ENCODE assay signal across 19 mouse cellular contexts in genomic region chr9:58899602-58900001, GRCm38 (mm10).
A peak's percentile ranks its signal among the peaks of the same experiment; 100 is the strongest.
DNase-seq lines count a peak whose midpoint lies in the region; ATAC-seq and TF ChIP-seq lines count a peak whose summit lies in the region.
"Had no signal": no experiment of that assay in that cellular context is flagged by ENCODE, and none has a peak within 500 bp of the region (broad histone marks: within the 10 kb centered on the region; RNA-seq: fewer than 3 reads in every experiment).

No protein-coding gene starts in this region.

- TF ChIP-seq POLR2A in liver, adult 2 months (IDR thresholded peaks at IDR 0.05; ENCODE audit: extremely low read depth, insufficient read depth, low read length) = no peak
- no peak for TF ChIP-seq POLR2A in bone marrow macrophage, adult 2 months (IDR thresholded peaks at IDR 0.05; ENCODE audit: borderline replicate concordance, low read depth, low read length)

- H3K27ac ChIP-seq in liver, adult 2 months (replicated peaks; ENCODE audit: insufficient read depth, low read depth, low read length) = no peak overlapping the region; the same call in 1 of the 2 replicates
- no peak overlapping the region for H3K27ac ChIP-seq in liver, postnatal 0 days (ENCODE audit: low read depth)
- H3K27ac ChIP-seq in bone marrow macrophage, adult 2 months (ENCODE audit: insufficient read depth, low read depth, low read length) = peak overlapping the region; percentile 77
- H3K27ac ChIP-seq in forebrain, postnatal 0 days (ENCODE audit: low read depth, low read length) = no peak overlapping the region
- H3K27ac ChIP-seq: embryonic facial prominence, embryonic 15.5 days; forebrain, embryonic 10.5 days; forebrain, embryonic 15.5 days; hindbrain, embryonic 15.5 days had no signal

- ATAC-seq in liver, postnatal 0 days = no peak
- ATAC-seq in megakaryocyte, adult 5-6 weeks (ENCODE audit: poor library complexity, severe bottlenecking) = peak; percentile 63
- ATAC-seq in forebrain, postnatal 0 days = no peak
- ATAC-seq: forebrain, embryonic 15.5 days had no signal

- peaks cover 13% of the 10 kb centered on the region for H3K36me3 ChIP-seq in liver, adult 2 months (ENCODE audit: control insufficient read depth, insufficient read depth, low read length)
- H3K36me3 ChIP-seq in liver, postnatal 0 days (replicated peaks; ENCODE audit: insufficient read depth, low read length) = no peaks in the 10 kb centered on the region; the same call in 1 of the 2 replicates
- peaks cover 25% of the 10 kb centered on the region for H3K36me3 ChIP-seq in forebrain, postnatal 0 days (ENCODE audit: insufficient read depth)
- H3K36me3 ChIP-seq: G1E had no signal

- no peak overlapping the region for H3K9ac ChIP-seq in liver, adult 2 months (ENCODE audit: low read depth, low read length)
- no peak overlapping the region for H3K9ac ChIP-seq in liver, postnatal 0 days (replicated peaks)
- H3K9ac ChIP-seq in forebrain, postnatal 0 days = no peak overlapping the region
- H3K9ac ChIP-seq: embryonic facial prominence, embryonic 15.5 days; forebrain, embryonic 15.5 days; heart, embryonic 12.5 days; hindbrain, embryonic 15.5 days had no signal

- H3K27me3 ChIP-seq in liver, adult 2 months (ENCODE audit: control insufficient read depth, insufficient read depth, low read length) = no peaks in the 10 kb centered on the region
- no peaks in the 10 kb centered on the region for H3K27me3 ChIP-seq in liver, postnatal 0 days (ENCODE audit: insufficient read depth, low read length)
- H3K27me3 ChIP-seq in forebrain, postnatal 0 days (ENCODE audit: insufficient read depth, low read length) = no peaks in the 10 kb centered on the region
- H3K27me3 ChIP-seq: embryonic facial prominence, embryonic 15.5 days; forebrain, embryonic 15.5 days; heart, embryonic 12.5 days; hindbrain, embryonic 15.5 days had no signal

- H3K9me3 ChIP-seq in liver, postnatal 0 days (ENCODE audit: low read length) = no peaks in the 10 kb centered on the region
- H3K9me3 ChIP-seq in forebrain, postnatal 0 days (ENCODE audit: low read length) = no peaks in the 10 kb centered on the region
- H3K9me3 ChIP-seq: embryonic facial prominence, embryonic 15.5 days; forebrain, embryonic 10.5 days; forebrain, embryonic 15.5 days; G1E; heart, embryonic 12.5 days; hindbrain, embryonic 15.5 days had no signal

- H3K4me1 ChIP-seq in liver, adult 2 months (ENCODE audit: control insufficient read depth, insufficient read depth, low read length) = no peaks in the 10 kb centered on the region
- no peaks in the 10 kb centered on the region; the same call in 1 of the 2 replicates for H3K4me1 ChIP-seq in liver, postnatal 0 days (ENCODE audit: insufficient read depth)
- H3K4me1 ChIP-seq in bone marrow macrophage, adult 2 months (ENCODE audit: control insufficient read depth, insufficient read depth, low read length) = peaks cover 14% of the 10 kb centered on the region
- no peaks in the 10 kb centered on the region for H3K4me1 ChIP-seq in forebrain, postnatal 0 days (ENCODE audit: insufficient read depth)
- H3K4me1 ChIP-seq: embryonic facial prominence, embryonic 15.5 days; forebrain, embryonic 10.5 days; forebrain, embryonic 15.5 days; hindbrain, embryonic 15.5 days had no signal

- no peaks in the 10 kb centered on the region for H3K79me2 ChIP-seq in liver, adult 2 months (ENCODE audit: control insufficient read depth, insufficient read depth, low read length)

- no peak overlapping the region for H3K4me2 ChIP-seq in liver, postnatal 0 days (ENCODE audit: low read depth, low read length)
- H3K4me2 ChIP-seq in forebrain, postnatal 0 days (ENCODE audit: low read depth) = no peak overlapping the region
- H3K4me2 ChIP-seq: embryonic facial prominence, embryonic 15.5 days; forebrain, embryonic 15.5 days; heart, embryonic 12.5 days; hindbrain, embryonic 15.5 days had no signal

- no peak overlapping the region for H3K4me3 ChIP-seq in liver, adult 2 months (ENCODE audit: insufficient read depth, low read depth, low read length)
- H3K4me3 ChIP-seq in liver, postnatal 0 days (ENCODE audit: low read depth, low read length) = no peak overlapping the region
- no peak overlapping the region for H3K4me3 ChIP-seq in bone marrow macrophage, adult 2 months (ENCODE audit: insufficient read depth, low read length)
- H3K4me3 ChIP-seq in forebrain, postnatal 0 days (ENCODE audit: low read depth, low read length) = no peak overlapping the region
- H3K4me3 ChIP-seq: embryonic facial prominence, embryonic 15.5 days; erythroblast, embryonic 14.5 days; forebrain, embryonic 10.5 days; forebrain, embryonic 15.5 days; heart, embryonic 12.5 days; hindbrain, embryonic 15.5 days had no signal

- no peak for TF ChIP-seq CTCF in liver, adult 2 months (IDR thresholded peaks at IDR 0.05; ENCODE audit: low read depth, low read length)
- no peak for TF ChIP-seq CTCF in liver, postnatal 0 days (IDR thresholded peaks at IDR 0.05; ENCODE audit: low read depth)
- no peak for TF ChIP-seq CTCF in bone marrow macrophage, adult 2 months (IDR thresholded peaks at IDR 0.05; ENCODE audit: low read depth, low read length)
- no peak for TF ChIP-seq CTCF in forebrain, postnatal 0 days (IDR thresholded peaks at IDR 0.05; ENCODE audit: low read depth)

- DNase-seq in liver, adult 2 months (ENCODE audit: extremely low read depth, low read depth, low spot score) = peak; percentile 11
- no peak for DNase-seq in liver, postnatal 0 days
- no peak for DNase-seq in adrenal gland, adult 2 months
- no peak for DNase-seq in forebrain, postnatal 0 days
- DNase-seq in heart, postnatal 4 days = no peak
- DNase-seq: adrenal gland, postnatal 14 days; cerebellum, adult 18-20 months; cerebellum, postnatal 10 days; embryo, embryonic 11 days; gastrocnemius, postnatal 14 days had no signal

- TF ChIP-seq EP300 in liver, postnatal 0 days (IDR thresholded peaks at IDR 0.05; ENCODE audit: low read depth) = no peak
